Comparison of ENCODE assay signal across 22 mouse cellular contexts in the genomic region with DNA sequence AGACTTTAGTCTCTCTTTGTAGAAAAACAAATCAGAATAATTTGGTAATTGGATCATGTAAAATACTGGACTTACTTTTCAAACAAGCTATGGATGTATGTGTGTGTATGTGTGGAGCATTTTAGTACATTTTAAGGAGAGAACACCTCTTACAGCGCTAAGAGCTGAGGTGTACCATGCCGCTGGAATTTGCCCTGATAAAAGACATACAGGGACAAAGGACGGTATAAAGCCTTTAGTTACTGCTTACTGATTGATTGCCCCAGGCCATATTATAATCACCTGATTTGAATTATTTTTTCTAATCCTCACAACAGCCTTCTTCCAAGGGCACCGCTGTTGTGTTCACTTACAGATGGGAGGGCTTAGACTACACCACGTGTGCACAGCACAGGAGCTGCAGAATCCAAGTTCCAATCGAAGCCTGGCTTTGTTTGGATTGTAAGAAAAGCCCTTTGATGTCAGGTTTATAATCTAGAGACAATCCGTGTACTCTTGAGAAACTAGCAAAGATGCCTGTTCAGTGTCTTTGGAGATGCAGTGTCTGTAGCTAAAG.
"Had no signal": no experiment of that assay in that cellular context is flagged by ENCODE, and none has a peak within 500 bp of the region (broad histone marks: within the 10 kb centered on the region; RNA-seq: fewer than 3 reads in every experiment).

No protein-coding gene starts in this region.

- ATAC-seq: intestine, postnatal 0 days; liver, embryonic 12.5 days had no signal

- H3K27me3 ChIP-seq: limb, embryonic 13.5 days; liver, embryonic 12.5 days; liver, embryonic 15.5 days had no signal

- H3K4me2 ChIP-seq: limb, embryonic 13.5 days; liver, embryonic 12.5 days; liver, embryonic 15.5 days had no signal

- H3K27ac ChIP-seq: kidney, postnatal 0 days; layer of hippocampus, adult 2 months; limb, embryonic 10.5 days; limb, embryonic 13.5 days; liver, embryonic 12.5 days; liver, embryonic 15.5 days; stomach, postnatal 0 days had no signal

- H3K36me3 ChIP-seq: limb, embryonic 10.5 days; limb, embryonic 13.5 days; liver, embryonic 12.5 days; liver, embryonic 15.5 days had no signal

- H3K4me1 ChIP-seq: limb, embryonic 10.5 days; limb, embryonic 13.5 days; liver, embryonic 12.5 days; liver, embryonic 15.5 days had no signal

- DNase-seq: kidney, adult 2 months; kidney, postnatal 25 days; layer of hippocampus, adult 9-11 months; liver; lung, adult 2 months; lung, postnatal 14 days; lung, postnatal 4 days; right cerebral cortex, adult 18-20 months; right cerebral cortex, postnatal 14 days; right cerebral cortex, postnatal 4 days; thymus, adult 2 months; thymus, postnatal 14 days; thymus, postnatal 4 days had no signal

- H3K4me3 ChIP-seq: layer of hippocampus, adult 2 months; limb, embryonic 10.5 days; limb, embryonic 13.5 days; liver, embryonic 12.5 days; liver, embryonic 15.5 days; myocyte had no signal

- H3K9ac ChIP-seq: limb, embryonic 13.5 days; liver, embryonic 12.5 days; liver, embryonic 15.5 days had no signal

- H3K9me3 ChIP-seq: limb, embryonic 10.5 days; limb, embryonic 13.5 days; liver, embryonic 12.5 days; liver, embryonic 15.5 days had no signal
